Mouse (Mus musculus): ENCODE data around the gene Cacng4. TPM values are rescaled to one million over a fixed set of nuclear protein-coding genes. Genes with fewer than 3 reads are reported as not detected.

The Cacng4 gene
- polyA plus RNA-seq, 1 experiment from 2014 or later, result 4.3 TPM

DNA sequence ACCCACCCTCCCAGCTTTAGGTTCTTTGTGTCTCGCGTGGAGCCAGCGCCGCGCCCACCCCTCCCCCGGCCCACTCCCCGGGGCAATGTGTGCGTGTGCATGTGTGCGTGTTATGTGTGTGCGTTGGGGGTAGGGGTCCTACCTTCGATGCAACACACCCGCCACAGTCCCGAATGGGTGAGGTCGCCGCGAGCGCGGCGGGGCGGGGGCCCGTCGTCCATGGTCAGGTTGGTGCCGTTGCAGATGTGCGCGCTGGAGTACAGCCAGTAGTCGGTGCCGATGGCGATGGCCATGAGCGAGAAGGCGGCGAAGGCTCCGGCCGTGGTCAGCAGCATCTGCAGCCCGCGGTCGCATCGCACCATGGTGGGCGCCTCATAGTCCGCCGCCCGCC, 259 bp downstream of the Cacng4 start:
- Histone ChIP-seq H3K9me3 (no peaks in the 10 kb centered on the region), H3K9ac (peak overlapping the region; percentile 52), H3K27me3 (peaks cover 65% of the 10 kb centered on the region), H3K4me2 (peak overlapping the region; percentile 99), H3K4me3 (peak overlapping the region; percentile 64), H3K27ac (peak overlapping the region; percentile 33; the same call in 1 of the 2 replicates), H3K36me3 (no peaks in the 10 kb centered on the region), H3K4me1 (peaks cover 28% of the 10 kb centered on the region)
- under 1% methylated on average over 37 of the region's 41 CpGs for WGBS
- no peak for ATAC-seq (ENCODE audit: insufficient number of reproducible peaks, low FRiP score, low TSS enrichment, low read depth)

DNA sequence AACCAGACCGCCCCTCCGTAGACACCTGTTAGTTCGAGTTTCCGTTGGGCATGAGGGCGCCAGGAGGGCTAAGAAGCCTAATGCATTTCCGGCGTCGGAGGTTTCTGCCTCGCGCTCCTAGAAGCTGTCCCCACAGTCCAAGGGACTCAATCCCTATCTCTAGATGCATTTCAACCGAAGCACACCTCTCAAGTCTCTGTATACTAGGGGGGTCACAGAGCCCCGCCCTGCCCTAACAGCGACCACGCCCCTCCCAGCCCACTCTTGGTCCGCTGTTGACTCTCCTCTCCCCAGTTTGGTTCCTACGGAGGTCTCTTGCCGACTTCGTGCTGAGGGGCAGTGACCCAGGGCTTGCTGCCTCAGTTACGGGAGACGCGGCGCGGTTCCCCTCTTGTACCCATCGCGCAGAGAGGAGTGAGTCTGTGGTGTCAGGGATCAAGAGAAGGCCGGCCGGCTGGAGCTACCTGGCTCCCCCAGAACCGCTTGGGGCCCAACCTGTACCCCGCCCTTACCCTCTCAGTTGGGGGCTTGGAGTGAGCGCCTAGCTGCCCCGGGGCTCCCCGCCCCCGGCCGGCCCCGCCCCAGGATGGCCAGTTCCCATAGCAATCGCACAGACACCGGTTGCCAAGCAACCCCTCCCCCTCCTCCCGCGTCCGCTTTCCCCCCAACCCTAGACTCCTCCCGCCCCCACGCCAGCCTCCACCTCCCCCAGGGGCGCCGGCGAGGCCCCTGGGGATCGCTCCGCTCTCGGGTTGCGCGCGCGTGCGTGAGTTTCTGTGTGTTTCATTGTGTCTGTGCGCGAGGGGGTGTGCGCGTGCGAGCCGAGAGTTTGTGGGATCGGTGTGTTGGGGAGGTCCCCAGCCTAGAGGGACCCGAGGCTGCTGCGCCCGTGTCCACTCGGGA, 906 bp downstream of the Cacng4 start:
- Histone ChIP-seq H3K4me2 (peak overlapping the region; percentile 99), H3K4me1 (peaks cover 28% of the 10 kb centered on the region), H3K27ac (no peak overlapping the region), H3K9ac (peak overlapping the region; percentile 52), H3K36me3 (no peaks in the 10 kb centered on the region), H3K9me3 (no peaks in the 10 kb centered on the region), H3K4me3 (peak overlapping the region; percentile 64), H3K27me3 (peaks cover 59% of the 10 kb centered on the region)
- 1% methylated on average over 61 of the region's 64 CpGs for WGBS
- no peak for ATAC-seq (ENCODE audit: insufficient number of reproducible peaks, low FRiP score, low TSS enrichment, low read depth)

- Histone ChIP-seq H3K4me1 (peaks cover 28% of the 10 kb centered on the region), H3K4me2 (no peak overlapping the region), H3K9me3 (no peaks in the 10 kb centered on the region), H3K9ac (no peak overlapping the region), H3K36me3 (no peaks in the 10 kb centered on the region), H3K27ac (no peak overlapping the region), H3K4me3 (no peak overlapping the region), H3K27me3 (peaks cover 46% of the 10 kb centered on the region)
- ATAC-seq (ENCODE audit: insufficient number of reproducible peaks, low FRiP score, low TSS enrichment, low read depth), result no peak
- whole genome bisulfite sequencing, result 21% methylated on average over 9 of the region's 9 CpGs
These were observed 2.2 kb downstream of the Cacng4 start for GRCm38 (mm10) chr11:107792136-107792535.

GRCm38 (mm10) chr11:107785761-107786160, 8.6 kb downstream of the Cacng4 start:
- no peak overlapping the region for H3K4me2 ChIP-seq
- 70% methylated on average over 3 of the region's 3 CpGs for WGBS
- no peak overlapping the region for H3K4me3 ChIP-seq
- H3K36me3 ChIP-seq, result no peaks in the 10 kb centered on the region
- H3K9ac ChIP-seq, result no peak overlapping the region
- H3K9me3 ChIP-seq, result no peaks in the 10 kb centered on the region
- H3K27ac ChIP-seq, result no peak overlapping the region
- H3K27me3 ChIP-seq, result 0 out of 2 replicates have a peak, but pooled peaks cover 3% of the 10 kb centered on the region
- H3K4me1 ChIP-seq, result no peaks in the 10 kb centered on the region
- no peak for ATAC-seq (ENCODE audit: insufficient number of reproducible peaks, low FRiP score, low TSS enrichment, low read depth)

- Histone ChIP-seq H3K9ac (no peak overlapping the region), H3K9me3 (no peaks in the 10 kb centered on the region), H3K36me3 (no peaks in the 10 kb centered on the region), H3K4me1 (no peaks in the 10 kb centered on the region), H3K4me2 (no peak overlapping the region), H3K27me3 (no peaks in the 10 kb centered on the region), H3K4me3 (no peak overlapping the region), H3K27ac (no peak overlapping the region)
- 86% methylated on average over 1 of the region's 1 CpGs for WGBS
- ATAC-seq (ENCODE audit: insufficient number of reproducible peaks, low FRiP score, low TSS enrichment, low read depth), result no peak
These were observed 9.1 kb downstream of the Cacng4 start for GRCm38 (mm10) chr11:107785288-107785687.

GRCm38 (mm10) chr11:107783861-107784754, 10.2 kb downstream of the Cacng4 start:
- no peak overlapping the region for H3K4me2 ChIP-seq
- no peak for ATAC-seq (ENCODE audit: insufficient number of reproducible peaks, low FRiP score, low TSS enrichment, low read depth)
- 84% methylated on average over 8 of the region's 8 CpGs for WGBS
- H3K4me1 ChIP-seq, result no peaks in the 10 kb centered on the region
- H3K9me3 ChIP-seq, result no peaks in the 10 kb centered on the region
- H3K4me3 ChIP-seq, result no peak overlapping the region
- no peak overlapping the region for H3K9ac ChIP-seq
- no peaks in the 10 kb centered on the region for H3K27me3 ChIP-seq
- H3K36me3 ChIP-seq, result no peaks in the 10 kb centered on the region
- no peak overlapping the region for H3K27ac ChIP-seq

DNA sequence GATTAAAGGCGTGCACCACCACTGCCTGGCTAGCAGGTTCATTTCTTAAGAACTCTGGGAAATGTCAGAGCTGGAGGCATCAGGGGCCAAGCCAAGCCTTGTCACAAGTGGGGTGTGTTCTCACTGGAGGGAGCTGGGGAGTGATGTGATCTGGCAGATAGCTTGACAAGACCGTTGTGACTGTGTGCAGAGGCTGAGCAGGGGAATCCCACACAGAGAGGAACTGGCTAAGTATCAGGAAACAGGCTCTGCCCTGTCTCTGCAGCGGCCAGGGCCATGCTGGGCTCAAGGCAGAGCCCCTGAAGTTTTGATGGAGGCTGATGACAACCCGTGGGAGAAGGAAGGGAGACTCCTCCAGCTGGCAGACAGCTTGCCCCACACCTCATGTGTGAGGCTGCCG, 11.8 kb downstream of the Cacng4 start:
- 51% methylated on average over 5 of the region's 5 CpGs for WGBS
- Histone ChIP-seq H3K27ac (no peak overlapping the region), H3K9ac (no peak overlapping the region), H3K36me3 (no peaks in the 10 kb centered on the region), H3K4me3 (no peak overlapping the region), H3K27me3 (no peaks in the 10 kb centered on the region), H3K4me1 (peaks cover 4% of the 10 kb centered on the region), H3K4me2 (no peak overlapping the region), H3K9me3 (no peaks in the 10 kb centered on the region)
- no peak for ATAC-seq (ENCODE audit: insufficient number of reproducible peaks, low FRiP score, low TSS enrichment, low read depth)

DNA sequence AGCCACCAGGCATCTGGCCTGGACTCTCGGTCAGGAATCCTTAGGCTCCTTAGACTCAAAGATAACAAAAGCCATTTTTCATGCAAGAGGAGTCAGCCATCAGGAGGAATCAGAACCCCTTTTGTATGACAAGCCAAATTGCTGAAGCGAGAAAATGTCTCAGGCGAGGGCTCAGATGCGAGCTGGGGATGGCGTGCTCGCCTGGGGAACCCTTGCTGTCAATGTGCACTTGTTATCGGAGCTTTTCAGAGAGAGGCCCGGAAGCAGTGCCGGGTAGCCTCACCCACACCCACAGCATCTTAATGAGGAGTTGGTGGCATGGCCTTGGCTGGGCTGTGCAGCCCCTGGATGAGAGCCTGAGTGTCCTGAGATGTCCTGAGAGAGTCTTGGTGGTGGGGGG, 15.5 kb downstream of the Cacng4 start:
- Histone ChIP-seq H3K27me3 (no peaks in the 10 kb centered on the region), H3K4me3 (no peak overlapping the region), H3K4me1 (peaks cover 11% of the 10 kb centered on the region), H3K36me3 (no peaks in the 10 kb centered on the region), H3K9me3 (no peaks in the 10 kb centered on the region), H3K4me2 (no peak overlapping the region), H3K9ac (no peak overlapping the region), H3K27ac (no peak overlapping the region)
- WGBS, result 87% methylated on average over 9 of the region's 9 CpGs
- ATAC-seq (ENCODE audit: insufficient number of reproducible peaks, low FRiP score, low TSS enrichment, low read depth), result no peak

DNA sequence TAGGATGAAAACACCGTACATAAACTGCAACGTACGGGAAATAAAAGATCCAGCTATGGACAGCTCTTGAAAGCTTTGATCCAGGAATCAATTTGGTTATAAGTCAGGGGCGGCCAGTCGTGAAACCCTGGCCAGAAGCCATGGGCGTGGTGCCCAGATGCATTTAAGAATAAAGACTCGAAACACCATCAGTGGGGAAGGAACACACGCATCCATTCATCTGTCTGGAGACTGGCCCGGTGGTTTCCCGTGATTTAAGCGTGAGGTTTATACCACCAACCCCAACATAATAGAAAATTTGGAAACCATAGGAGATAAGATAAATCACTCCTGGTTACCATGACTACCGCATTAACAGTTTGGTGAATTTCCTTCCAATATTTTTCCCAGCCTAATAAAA, 16.9 kb downstream of the Cacng4 start:
- H3K9me3 ChIP-seq, result no peaks in the 10 kb centered on the region
- H3K27me3 ChIP-seq, result no peaks in the 10 kb centered on the region
- H3K4me3 ChIP-seq, result no peak overlapping the region
- WGBS, result 32% methylated on average over 12 of the region's 12 CpGs
- H3K27ac ChIP-seq, result no peak overlapping the region
- H3K4me2 ChIP-seq, result no peak overlapping the region
- ATAC-seq (ENCODE audit: insufficient number of reproducible peaks, low FRiP score, low TSS enrichment, low read depth), result peak; percentile 56; the same call in 1 of the 2 replicates
- no peaks in the 10 kb centered on the region for H3K36me3 ChIP-seq
- H3K4me1 ChIP-seq, result peaks cover 11% of the 10 kb centered on the region
- H3K9ac ChIP-seq, result no peak overlapping the region

GRCm38 (mm10) chr11:107773312-107773711, 21.0 kb downstream of the Cacng4 start:
- Histone ChIP-seq H3K9me3 (no peaks in the 10 kb centered on the region), H3K36me3 (no peaks in the 10 kb centered on the region), H3K4me1 (peaks cover 13% of the 10 kb centered on the region), H3K27me3 (no peaks in the 10 kb centered on the region), H3K4me2 (no peak overlapping the region), H3K9ac (no peak overlapping the region), H3K4me3 (no peak overlapping the region), H3K27ac (no peak overlapping the region)
- ATAC-seq (ENCODE audit: insufficient number of reproducible peaks, low FRiP score, low TSS enrichment, low read depth), result no peak
- WGBS, result 51% methylated on average over 8 of the region's 8 CpGs

DNA sequence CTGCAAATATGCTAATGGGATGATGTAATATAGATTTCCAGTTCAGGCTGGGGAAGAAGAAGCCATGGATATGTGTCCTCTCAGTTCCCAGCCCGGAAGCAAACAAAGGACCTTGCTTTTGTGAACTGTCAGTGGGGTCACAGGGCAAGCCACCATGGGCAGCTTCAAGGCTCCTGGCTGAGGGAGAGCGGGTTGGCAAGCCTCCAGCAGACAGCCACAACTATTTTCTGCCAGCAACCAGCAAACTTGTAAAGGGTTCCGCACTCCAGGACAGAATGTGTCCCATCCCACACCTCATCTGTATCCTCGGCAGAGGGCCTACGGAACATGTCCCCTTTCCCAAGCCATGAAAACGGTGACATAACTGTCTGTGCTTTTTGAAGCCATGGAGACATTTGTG, 22.4 kb downstream of the Cacng4 start:
- ATAC-seq (ENCODE audit: insufficient number of reproducible peaks, low FRiP score, low TSS enrichment, low read depth), result no peak
- H3K36me3 ChIP-seq, result no peaks in the 10 kb centered on the region
- WGBS, result 72% methylated on average over 6 of the region's 6 CpGs

DNA sequence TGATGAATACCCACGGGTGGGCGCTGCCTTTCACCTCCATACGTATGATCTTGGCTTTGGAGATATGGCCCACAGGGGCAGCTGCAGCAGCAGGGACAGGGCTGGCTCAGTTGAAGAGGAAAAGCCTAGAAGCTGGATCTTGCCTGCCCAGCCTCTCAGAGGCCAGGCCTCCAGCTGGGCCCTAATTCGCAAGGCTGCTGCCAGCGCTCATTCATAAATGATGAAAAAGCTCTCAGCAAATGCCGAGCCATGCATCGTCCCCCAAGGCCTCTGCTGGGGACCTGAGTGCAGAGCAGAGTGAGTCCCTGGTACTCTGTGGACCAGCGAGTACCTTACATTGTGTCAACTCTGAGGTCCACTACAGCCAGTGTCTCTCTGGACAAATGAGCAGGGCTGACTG, 26.0 kb downstream of the Cacng4 start:
- no peak for ATAC-seq (ENCODE audit: insufficient number of reproducible peaks, low FRiP score, low TSS enrichment, low read depth)
- Histone ChIP-seq H3K9me3 (no peaks in the 10 kb centered on the region), H3K4me1 (peaks cover 4% of the 10 kb centered on the region; the same call in 1 of the 2 replicates), H3K27ac (no peak overlapping the region), H3K4me2 (no peak overlapping the region), H3K36me3 (no peaks in the 10 kb centered on the region), H3K27me3 (no peaks in the 10 kb centered on the region), H3K4me3 (no peak overlapping the region), H3K9ac (no peak overlapping the region)
- 59% methylated on average over 8 of the region's 8 CpGs for WGBS

More for the DNA sequence above, 22.4 kb downstream of the Cacng4 start:
- Histone ChIP-seq H3K9me3 (no peaks in the 10 kb centered on the region), H3K27ac (no peak overlapping the region), H3K4me2 (no peak overlapping the region), H3K27me3 (no peaks in the 10 kb centered on the region), H3K4me3 (no peak overlapping the region), H3K9ac (no peak overlapping the region), H3K4me1 (peaks cover 3% of the 10 kb centered on the region)

Data from limb, embryonic 15.5 days (tissue).